Mouse (Mus musculus): ENCODE data around the gene Fbxw14. TPM values are rescaled to one million over a fixed set of nuclear protein-coding genes. Genes with fewer than 3 reads are reported as not detected.

The Fbxw14 gene
- not detected in 2 replicates for polyA plus RNA-seq (2015; fragmentation: Nextera tagmentation; extraction: Ambion mirVana)

DNA sequence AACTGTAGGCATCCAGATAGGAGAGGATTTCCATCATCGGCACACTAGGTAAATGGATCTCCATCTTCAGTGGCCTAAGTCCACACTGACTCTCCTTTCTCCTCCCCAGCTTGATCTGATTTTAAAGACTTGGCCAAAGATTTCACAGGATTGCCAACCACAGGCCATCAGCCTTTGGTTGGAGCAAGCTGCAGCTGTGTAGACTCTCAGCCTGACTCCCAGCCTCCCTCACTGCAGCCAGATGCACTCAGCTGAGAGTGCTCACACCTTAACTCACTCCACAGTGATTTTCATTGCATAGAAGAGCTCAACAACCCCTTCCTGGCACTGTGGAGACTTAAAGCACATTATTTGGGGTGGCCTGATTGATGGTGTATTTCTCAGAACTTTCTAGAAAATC, at the start of gene Fbxw14:
Fbxw14 (minus strand) TSS at position 101 of the 400 bp plus-strand sequence.

DNA sequence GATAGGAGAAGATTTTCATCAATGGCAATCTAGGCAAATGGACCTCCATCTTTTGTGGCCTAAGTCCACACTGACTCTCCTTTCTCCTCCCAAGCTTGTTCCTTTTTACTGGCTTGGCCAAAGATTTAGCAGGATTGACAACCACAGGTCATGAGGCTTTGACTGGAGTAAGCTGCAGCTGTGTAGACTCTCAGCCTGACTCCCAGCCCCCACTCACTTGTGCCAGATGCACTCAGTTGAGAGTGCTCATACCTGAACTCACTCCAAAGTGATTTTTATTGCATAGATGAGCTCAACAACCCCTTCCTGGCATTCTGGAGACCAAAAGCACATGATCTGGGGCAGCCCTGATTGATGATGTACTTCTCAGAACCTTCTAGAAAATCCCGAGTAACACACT, 52.8 kb downstream of the Fbxw14 start, which contains the start of gene Fbxw20:
Fbxw20 (minus strand) TSS at position 101 of the 400 bp plus-strand sequence.

Other genes with a start within 250 kb of the Fbxw14 start
- 84.2 and 85.5 TPM in 2 replicates for gene Shisa5, start 249.1 kb downstream of the Fbxw14 start, polyA plus RNA-seq (2015; fragmentation: Nextera tagmentation; extraction: Ambion mirVana)
- gene Trex1, start 227.9 kb downstream of the Fbxw14 start, polyA plus RNA-seq (2015; fragmentation: Nextera tagmentation; extraction: Ambion mirVana), result 15.9 and 21.4 TPM in 2 replicates
- gene Atrip, start 213.6 kb downstream of the Fbxw14 start, polyA plus RNA-seq (2015; fragmentation: Nextera tagmentation; extraction: Ambion mirVana), result 26.0 and 28.4 TPM in 2 replicates
- gene Ccdc51, start 205.2 kb downstream of the Fbxw14 start, polyA plus RNA-seq (2015; fragmentation: Nextera tagmentation; extraction: Ambion mirVana), result 7.3 and 8.0 TPM in 2 replicates
- gene Tma7, start 205.1 kb downstream of the Fbxw14 start, polyA plus RNA-seq (2015; fragmentation: Nextera tagmentation; extraction: Ambion mirVana), result 806 and 829 TPM in 2 replicates
- gene Plxnb1, start 192.3 kb downstream of the Fbxw14 start, polyA plus RNA-seq (2015; fragmentation: Nextera tagmentation; extraction: Ambion mirVana), result 8.7 and 11.0 TPM in 2 replicates
- gene Fbxw21, start 125.6 kb downstream of the Fbxw14 start, polyA plus RNA-seq (2015; fragmentation: Nextera tagmentation; extraction: Ambion mirVana), result not detected in 2 replicates
- gene Fbxw13, start 91.7 kb downstream of the Fbxw14 start, polyA plus RNA-seq (2015; fragmentation: Nextera tagmentation; extraction: Ambion mirVana), result not detected in 2 replicates
- gene Fbxw20, start 52.9 kb downstream of the Fbxw14 start, polyA plus RNA-seq (2015; fragmentation: Nextera tagmentation; extraction: Ambion mirVana), result 0.14 TPM in 1 of 2 replicates, not detected in the other
- gene Fbxw28, start 52.0 kb upstream of the Fbxw14 start, polyA plus RNA-seq (2015; fragmentation: Nextera tagmentation; extraction: Ambion mirVana), result not detected in 2 replicates
- not detected in 2 replicates for gene Fbxw22, start 116.6 kb upstream of the Fbxw14 start, polyA plus RNA-seq (2015; fragmentation: Nextera tagmentation; extraction: Ambion mirVana)
- not detected in 2 replicates for gene Fbxw16, start 161.5 kb upstream of the Fbxw14 start, polyA plus RNA-seq (2015; fragmentation: Nextera tagmentation; extraction: Ambion mirVana)
- gene Fbxw19, start 208.2 kb upstream of the Fbxw14 start, polyA plus RNA-seq (2015; fragmentation: Nextera tagmentation; extraction: Ambion mirVana), result not detected in 2 replicates

Measured in neural tube, postnatal 0 days (tissue).